Mouse (Mus musculus) ES-E14 (cell line): Measurements from ENCODE around the gene Ppp1r10.

Source experiments
- MAFK ChIP-seq: IDR thresholded peaks from 2 replicates; pipeline ENCODE4 v1.6.1; 2014; ENCODE audit warnings: mild to moderate bottlenecking, low read depth, low read length, inconsistent platforms; ENCODE audit not compliant: insufficient read depth
- ZNF384 ChIP-seq: IDR thresholded peaks from 2 replicates; pipeline ENCODE4 v1.6.1; 2012; ENCODE audit warnings: low read depth, low read length, inconsistent platforms

DNA sequence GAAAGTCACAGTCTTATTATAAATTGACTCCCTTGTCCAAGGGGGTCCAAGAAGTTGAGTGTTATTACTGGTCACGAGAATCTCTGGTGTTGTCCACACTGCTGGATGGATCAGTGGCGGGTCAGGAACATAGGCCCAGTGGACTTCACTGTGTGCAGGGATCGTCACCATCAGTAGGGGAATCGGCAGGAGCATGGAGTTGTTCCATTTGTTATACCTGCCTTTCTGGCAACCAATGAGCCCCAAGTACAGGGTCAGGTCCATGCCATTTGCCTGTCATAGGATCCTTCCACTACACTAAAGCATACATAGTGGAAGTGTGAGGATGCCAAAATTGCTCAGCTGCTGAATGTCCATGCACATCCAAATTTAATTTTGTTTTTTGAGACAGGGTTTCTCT, 16.4 kb downstream of the Ppp1r10 start:
- TF ChIP-seq MAFK (no peak), ZNF384 (no peak)
